Mouse (Mus musculus) 3134 (cell line): Measurements from ENCODE around the gene Dnmbp.

ENCODE experiments used
- DNase-seq: peaks from one replicate; pipeline ENCODE4 v3.0.0-alpha.2; 2011; ENCODE audit warnings: low spot score; ENCODE audit not compliant: insufficient read length; ENCODE audit errors: extremely low read depth

Dnmbp gene

GRCm38 (mm10) chr19:43879401-43880212 is 60.4 kb downstream of the Dnmbp start:
- DNase-seq: peak; percentile 89

- peak; percentile 48 for DNase-seq
Measured at GRCm38 (mm10) chr19:43878111-43879092, 61.6 kb downstream of the Dnmbp start.

- no peak for DNase-seq
Measured at GRCm38 (mm10) chr19:43877364-43877763, 62.6 kb downstream of the Dnmbp start.

- DNase-seq: peak; percentile 42
Measured at GRCm38 (mm10) chr19:43875996-43876395, 64.0 kb downstream of the Dnmbp start.

GRCm38 (mm10) chr19:43874351-43874750 is 65.6 kb downstream of the Dnmbp start:
- no peak for DNase-seq

- DNase-seq: no peak
Measured at GRCm38 (mm10) chr19:43870418-43870817, 69.6 kb downstream of the Dnmbp start.

GRCm38 (mm10) chr19:43857347-43857746 is 82.6 kb downstream of the Dnmbp start:
- DNase-seq: no peak

GRCm38 (mm10) chr19:43852837-43853545 is 87.0 kb downstream of the Dnmbp start:
- DNase-seq: no peak

GRCm38 (mm10) chr19:43851996-43852630 is 87.9 kb downstream of the Dnmbp start:
- DNase-seq: no peak

GRCm38 (mm10) chr19:43850026-43850425 is 90.0 kb downstream of the Dnmbp start:
- no peak for DNase-seq

GRCm38 (mm10) chr19:43847966-43848365 is 92.0 kb downstream of the Dnmbp start:
- no peak for DNase-seq

GRCm38 (mm10) chr19:43847056-43847455 is 92.9 kb downstream of the Dnmbp start:
- no peak for DNase-seq

GRCm38 (mm10) chr19:43845331-43845908 is 94.6 kb downstream of the Dnmbp start:
- no peak for DNase-seq

- no peak for DNase-seq
Measured at GRCm38 (mm10) chr19:43843184-43843583, 96.8 kb downstream of the Dnmbp start.

- no peak for DNase-seq
Measured at GRCm38 (mm10) chr19:43832425-43833069, 107.4 kb downstream of the Dnmbp start.

- DNase-seq: no peak
Measured at GRCm38 (mm10) chr19:43826855-43827254, 113.1 kb downstream of the Dnmbp start.

GRCm38 (mm10) chr19:43815661-43816414 is 124.2 kb downstream of the Dnmbp start:
- peak; percentile 32 for DNase-seq

- no peak for DNase-seq
Measured at GRCm38 (mm10) chr19:43813315-43813714, 126.7 kb downstream of the Dnmbp start.

- DNase-seq: no peak
Measured at GRCm38 (mm10) chr19:43811419-43811818, 128.6 kb downstream of the Dnmbp start.
